Mouse (Mus musculus): ENCODE results near the gene Pck2. TPM values are rescaled to one million over a fixed set of nuclear protein-coding genes. Genes with fewer than 3 reads are reported as not detected.

The Pck2 gene
- polyA plus RNA-seq, 1 experiment from 2014 or later = 22.0 TPM

GRCm38 (mm10) chr14:55578668-55579269 is 38.7 kb downstream of the Pck2 start:
- no peaks in the 10 kb centered on the region for H3K27me3 ChIP-seq
- H3K4me3 ChIP-seq = peak overlapping the region; percentile 69
- peak overlapping the region; percentile 90 for H3K4me2 ChIP-seq (replicated peaks)
- H3K27ac ChIP-seq (replicated peaks) = peak overlapping the region; percentile 82
- H3K9ac ChIP-seq (replicated peaks) = peak overlapping the region; percentile 81
- ATAC-seq (ENCODE audit: low FRiP score, low read depth) = peak; percentile 44; the same call in 1 of the 2 replicates
- peaks cover 21% of the 10 kb centered on the region for H3K36me3 ChIP-seq
- H3K4me1 ChIP-seq = peaks cover 15% of the 10 kb centered on the region
- no peaks in the 10 kb centered on the region for H3K9me3 ChIP-seq
- WGBS = 34% methylated on average over 6 of the region's 6 CpGs

GRCm38 (mm10) chr14:55579511-55580496 is 39.7 kb downstream of the Pck2 start:
- no peak overlapping the region for H3K4me3 ChIP-seq
- peaks cover 19% of the 10 kb centered on the region for H3K4me1 ChIP-seq
- WGBS = 85% methylated on average over 23 of the region's 23 CpGs
- H3K27me3 ChIP-seq = no peaks in the 10 kb centered on the region
- no peak overlapping the region for H3K9ac ChIP-seq (replicated peaks)
- no peaks in the 10 kb centered on the region for H3K9me3 ChIP-seq
- no peak overlapping the region for H3K27ac ChIP-seq (replicated peaks)
- ATAC-seq (ENCODE audit: low FRiP score, low read depth) = no peak
- peaks cover 21% of the 10 kb centered on the region for H3K36me3 ChIP-seq
- H3K4me2 ChIP-seq (replicated peaks) = no peak overlapping the region

- H3K4me1 ChIP-seq = peaks cover 24% of the 10 kb centered on the region
- peaks cover 21% of the 10 kb centered on the region for H3K36me3 ChIP-seq
- H3K27me3 ChIP-seq = no peaks in the 10 kb centered on the region
- no peak overlapping the region for H3K9ac ChIP-seq (replicated peaks)
- 95% methylated on average over 16 of the region's 16 CpGs for WGBS
- H3K27ac ChIP-seq (replicated peaks) = no peak overlapping the region
- no peaks in the 10 kb centered on the region for H3K9me3 ChIP-seq
- no peak overlapping the region for H3K4me3 ChIP-seq
- no peak overlapping the region for H3K4me2 ChIP-seq (replicated peaks)
- no peak for ATAC-seq (ENCODE audit: low FRiP score, low read depth)
Measured at GRCm38 (mm10) chr14:55580731-55581130, 40.7 kb downstream of the Pck2 start.

GRCm38 (mm10) chr14:55581981-55582681 is 42.1 kb downstream of the Pck2 start:
- Histone ChIP-seq H3K9ac (replicated peaks) (no peak overlapping the region), H3K27me3 (no peaks in the 10 kb centered on the region), H3K4me1 (peaks cover 24% of the 10 kb centered on the region), H3K27ac (replicated peaks) (no peak overlapping the region), H3K4me2 (replicated peaks) (no peak overlapping the region), H3K9me3 (no peaks in the 10 kb centered on the region), H3K4me3 (no peak overlapping the region), H3K36me3 (peaks cover 25% of the 10 kb centered on the region)
- 79% methylated on average over 9 of the region's 9 CpGs for WGBS
- no peak for ATAC-seq (ENCODE audit: low FRiP score, low read depth)

- no peak for ATAC-seq (ENCODE audit: low FRiP score, low read depth)
- peak overlapping the region; percentile 63; the same call in 1 of the 2 replicates for H3K9ac ChIP-seq (replicated peaks)
- H3K4me3 ChIP-seq = peak overlapping the region; percentile 46
- H3K27ac ChIP-seq (replicated peaks) = no peak overlapping the region
- 37% methylated on average over 5 of the region's 5 CpGs for WGBS
- peaks cover 32% of the 10 kb centered on the region for H3K36me3 ChIP-seq
- peaks cover 12% of the 10 kb centered on the region for H3K4me1 ChIP-seq
- H3K4me2 ChIP-seq (replicated peaks) = peak overlapping the region; percentile 70
- H3K27me3 ChIP-seq = no peaks in the 10 kb centered on the region
- no peaks in the 10 kb centered on the region for H3K9me3 ChIP-seq
Measured at GRCm38 (mm10) chr14:55584303-55584701, 44.2 kb downstream of the Pck2 start.

GRCm38 (mm10) chr14:55584702-55585565 is 44.9 kb downstream of the Pck2 start, which contains the start of gene Emc9:
Gene Emc9 (minus strand): TSS chr14:55585302.
- H3K4me3 ChIP-seq = peak within 1 kb of the TSS; percentile 46
- H3K27ac ChIP-seq (replicated peaks) = 0 out of 2 replicates have a peak within 1 kb of the TSS, but pooled peaks have one; percentile 30
- peaks cover 32% of the 10 kb centered on the region for H3K36me3 ChIP-seq
- peak within 1 kb of the TSS; percentile 70 for H3K4me2 ChIP-seq (replicated peaks)
- H3K4me1 ChIP-seq = peaks cover 12% of the 10 kb centered on the region
- no peaks in the 10 kb centered on the region for H3K9me3 ChIP-seq
- no peaks in the 10 kb centered on the region for H3K27me3 ChIP-seq
- ATAC-seq (ENCODE audit: low FRiP score, low read depth) = peak; percentile 47; the same call in 1 of the 2 replicates
- WGBS = 2% methylated on average over 43 of the region's 43 CpGs
- peak within 1 kb of the TSS; percentile 63 for H3K9ac ChIP-seq (replicated peaks)

- no peaks in the 10 kb centered on the region for H3K27me3 ChIP-seq
- no peak overlapping the region; the same call in 1 of the 2 replicates for H3K4me3 ChIP-seq
- peak overlapping the region; percentile 70 for H3K4me2 ChIP-seq (replicated peaks)
- peaks cover 25% of the 10 kb centered on the region for H3K36me3 ChIP-seq
- no peaks in the 10 kb centered on the region for H3K9me3 ChIP-seq
- 63% methylated on average over 6 of the region's 6 CpGs for WGBS
- H3K9ac ChIP-seq (replicated peaks) = no peak overlapping the region
- peaks cover 18% of the 10 kb centered on the region for H3K4me1 ChIP-seq
- H3K27ac ChIP-seq (replicated peaks) = no peak overlapping the region
- no peak for ATAC-seq (ENCODE audit: low FRiP score, low read depth)
Measured at GRCm38 (mm10) chr14:55585566-55585960, 45.5 kb downstream of the Pck2 start.

DNA sequence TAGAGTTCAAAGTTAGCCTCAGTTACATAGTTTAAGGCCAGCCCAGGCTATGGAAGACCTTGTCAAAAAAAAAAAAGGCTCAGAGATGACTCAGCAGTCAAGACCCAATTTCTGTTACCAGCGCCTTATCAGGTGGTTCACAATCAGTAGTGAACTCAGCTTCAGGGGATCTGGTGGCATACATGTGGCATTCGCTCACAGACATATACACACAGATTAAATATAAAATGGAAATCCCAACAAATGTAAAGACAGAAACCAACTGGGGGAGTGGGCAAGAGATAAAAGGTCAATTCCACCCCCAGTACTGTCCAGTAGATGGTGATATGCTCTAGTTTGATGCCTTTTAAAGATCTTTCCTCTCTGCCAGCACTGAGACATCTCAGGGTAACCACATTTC is 46.1 kb downstream of the Pck2 start:
- ATAC-seq (ENCODE audit: low FRiP score, low read depth) = no peak
- no peak overlapping the region for H3K27ac ChIP-seq (replicated peaks)
- H3K4me1 ChIP-seq = peaks cover 19% of the 10 kb centered on the region
- no peak overlapping the region for H3K4me3 ChIP-seq
- no peaks in the 10 kb centered on the region for H3K9me3 ChIP-seq
- no peak overlapping the region for H3K9ac ChIP-seq (replicated peaks)
- H3K4me2 ChIP-seq (replicated peaks) = no peak overlapping the region
- H3K27me3 ChIP-seq = no peaks in the 10 kb centered on the region
- peaks cover 19% of the 10 kb centered on the region for H3K36me3 ChIP-seq
- WGBS = 87% methylated on average over 2 of the region's 2 CpGs

DNA sequence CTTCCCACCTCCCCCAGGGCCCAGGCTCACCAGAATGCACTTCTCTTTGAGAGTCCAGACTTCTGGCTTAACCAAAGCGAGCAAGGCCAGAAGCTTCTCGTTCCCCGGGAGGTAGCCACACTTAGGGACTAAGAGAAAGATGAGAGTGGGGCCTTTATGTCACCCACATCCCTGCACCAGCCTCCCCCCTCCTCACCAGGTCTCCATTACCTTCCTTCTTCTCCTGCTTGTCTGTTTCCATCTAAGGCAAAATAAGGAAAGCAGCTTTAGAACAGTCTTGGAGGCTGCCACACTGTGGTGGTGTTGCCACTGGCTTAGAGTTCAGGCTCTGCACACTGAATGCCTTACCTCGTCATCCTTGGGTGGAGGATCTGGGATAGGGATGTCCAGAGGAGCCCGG is 49.2 kb downstream of the Pck2 start:
- 88% methylated on average over 5 of the region's 5 CpGs for WGBS
- no peaks in the 10 kb centered on the region for H3K9me3 ChIP-seq
- H3K4me1 ChIP-seq = peaks cover 36% of the 10 kb centered on the region
- no peak overlapping the region for H3K4me2 ChIP-seq (replicated peaks)
- H3K9ac ChIP-seq (replicated peaks) = no peak overlapping the region
- H3K4me3 ChIP-seq = no peak overlapping the region
- ATAC-seq (ENCODE audit: low FRiP score, low read depth) = no peak
- no peak overlapping the region for H3K27ac ChIP-seq (replicated peaks)
- no peaks in the 10 kb centered on the region for H3K27me3 ChIP-seq
- H3K36me3 ChIP-seq = peaks cover 11% of the 10 kb centered on the region; the same call in 1 of the 2 replicates

- WGBS = 90% methylated on average over 11 of the region's 11 CpGs
- Histone ChIP-seq H3K9ac (replicated peaks) (peak overlapping the region; percentile 90), H3K36me3 (peaks cover 15% of the 10 kb centered on the region), H3K27ac (replicated peaks) (peak overlapping the region; percentile 92; the same call in 1 of the 2 replicates), H3K9me3 (no peaks in the 10 kb centered on the region), H3K4me2 (replicated peaks) (peak overlapping the region; percentile 79), H3K27me3 (no peaks in the 10 kb centered on the region), H3K4me1 (peaks cover 32% of the 10 kb centered on the region), H3K4me3 (peak overlapping the region; percentile 87)
- no peak for ATAC-seq (ENCODE audit: low FRiP score, low read depth)
Measured at GRCm38 (mm10) chr14:55589771-55590448, 49.8 kb downstream of the Pck2 start.
